Comparison of ENCODE assay signal across 8 mouse cellular contexts in the genomic region with DNA sequence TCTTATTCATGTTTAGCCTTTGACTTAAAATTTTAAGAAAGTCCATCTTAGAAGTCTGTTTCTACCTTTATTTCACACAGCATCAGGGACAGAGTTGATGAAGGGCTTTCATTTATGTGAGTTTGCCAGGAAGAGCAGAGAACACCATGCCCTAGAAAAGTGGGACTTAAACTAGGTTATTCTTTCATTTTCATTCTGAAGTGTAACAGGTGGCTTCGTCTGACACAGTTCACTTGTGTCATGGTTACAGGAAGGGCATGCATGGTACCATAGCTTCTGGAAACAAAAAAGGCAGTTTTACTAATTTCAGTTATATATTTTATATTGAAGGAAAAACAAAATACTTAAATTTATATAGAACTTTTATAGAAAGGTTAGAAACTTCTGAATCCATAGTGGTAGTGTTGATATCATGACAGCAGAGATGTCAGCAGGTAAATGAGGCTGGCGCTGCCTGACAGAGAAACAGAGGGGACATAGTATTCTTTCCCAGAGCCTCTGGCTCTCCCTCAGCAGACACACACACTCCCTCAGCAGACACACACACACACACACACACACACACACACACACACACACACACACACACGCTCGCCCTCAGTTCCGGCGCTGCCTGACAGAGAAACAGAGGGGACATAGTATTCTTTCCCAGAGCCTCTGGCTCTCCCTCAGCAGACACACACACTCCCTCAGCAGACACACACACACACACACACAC. TPM values are rescaled to one million over a fixed set of nuclear protein-coding genes. Genes with fewer than 3 reads are reported as not detected.
DNase-seq lines count a peak whose midpoint lies in the region; ATAC-seq and TF ChIP-seq lines count a peak whose summit lies in the region.
"Not testable (repeated sequence)": the region's sequence is repeated elsewhere in the genome, so short reads cannot be mapped to it uniquely, and the experiment has no call there.

No protein-coding gene starts in this region.

- TF ChIP-seq CTCF in olfactory bulb, adult 2 months (IDR thresholded peaks at IDR 0.05; ENCODE audit: insufficient read depth, low read depth, low read length) = not testable (repeated sequence)

- not testable (repeated sequence) for H3K27me3 ChIP-seq in heart, embryonic 10.5 days (ENCODE audit: insufficient read depth, poor library complexity, severe bottlenecking)

- WGBS in heart, embryonic 10.5 days = 83% methylated on average over 2 of the region's 6 CpGs
- 27% methylated on average over 6 of the region's 6 CpGs for WGBS in olfactory bulb, adult 2 months

- H3K4me3 ChIP-seq in heart, embryonic 10.5 days; olfactory bulb, adult 2 months (ENCODE audit: insufficient read depth, low read depth, low read length): not testable (repeated sequence)

- DNase-seq in CD4-positive, CD25-positive, alpha-beta regulatory T cell, adult 2 months (ENCODE audit: low read depth, low spot score) = peak; percentile 39
- peak; percentile 13 for DNase-seq in heart, embryonic 10.5 days (ENCODE audit: low spot score)
- peak; percentile 57 for DNase-seq in induced T-regulatory cell, adult 2 months (ENCODE audit: low read depth)
- DNase-seq in kidney, postnatal 4 days = peak; percentile 25
- DNase-seq in lung, postnatal 10 days = peak; percentile 43
- peak; percentile 76 for DNase-seq in thymus, postnatal 0 days (ENCODE audit: low spot score)

- peak; percentile 41 for ATAC-seq in common myeloid progenitor, adult 5-6 weeks (replicated peaks; ENCODE audit: low read depth, poor library complexity, severe bottlenecking)

- H3K36me3 ChIP-seq in heart, embryonic 10.5 days = peaks cover 56% of the 10 kb centered on the region

- H3K4me1 ChIP-seq in heart, embryonic 10.5 days; olfactory bulb, adult 2 months (ENCODE audit: control insufficient read depth, insufficient read depth, low read length): not testable (repeated sequence)

- not testable (repeated sequence) for H3K27ac ChIP-seq in heart, embryonic 10.5 days
- peak overlapping the region; percentile 56; the same call in 1 of the 2 replicates for H3K27ac ChIP-seq in olfactory bulb, adult 2 months (ENCODE audit: insufficient read depth, low read depth, low read length)

- TF ChIP-seq POLR2A in olfactory bulb, adult 2 months (IDR thresholded peaks at IDR 0.05; ENCODE audit: insufficient read depth, low read depth, low read length) = not testable (repeated sequence)

- not testable (repeated sequence) for H3K9me3 ChIP-seq in heart, embryonic 10.5 days

RNA-seq across cellular contexts. Expression of a gene that starts 44.1 kb away (rescaled TPM):
- total RNA-seq in common myeloid progenitor, adult 5-6 weeks (2017) = 64.8 and 74.5 TPM in 2 replicates
- 38.0 and 44.3 TPM in 2 replicates for polyA plus RNA-seq in heart, embryonic 10.5 days (2016; fragmentation: Nextera tagmentation; extraction: Ambion mirVana)
- polyA plus RNA-seq in olfactory bulb, adult 2 months (2012; ENCODE audit: insufficient read depth, insufficient read length, low replicate concordance, missing spikeins) = not detected in 2 replicates
- polyA plus RNA-seq in thymus, postnatal 0 days (2015; fragmentation: Nextera tagmentation; extraction: Ambion mirVana) = 70.1 and 70.8 TPM in 2 replicates

RNA-seq across cellular contexts. Expression of a gene that starts 56.6 kb away (rescaled TPM):
- 0.32 and 1.6 TPM in 2 replicates for total RNA-seq in common myeloid progenitor, adult 5-6 weeks (2017)
- polyA plus RNA-seq in heart, embryonic 10.5 days (2016; fragmentation: Nextera tagmentation; extraction: Ambion mirVana) = 8.8 and 15.3 TPM in 2 replicates
- 283 TPM in 1 of 2 replicates, not detected in the other for polyA plus RNA-seq in olfactory bulb, adult 2 months (2012; ENCODE audit: insufficient read depth, insufficient read length, low replicate concordance, missing spikeins)
- 17.6 and 23.6 TPM in 2 replicates for polyA plus RNA-seq in thymus, postnatal 0 days (2015; fragmentation: Nextera tagmentation; extraction: Ambion mirVana)

Comparison
In these comparisons a context has a peak if more than half of its experiments do, and no peak if none do; other contexts are left out.
1. DNase-seq: peak in every context shown above with its lines; median percentile 76 in thymus, postnatal 0 days; 57 in induced T-regulatory cell, adult 2 months; 43 in lung, postnatal 10 days; 39 in CD4-positive, CD25-positive, alpha-beta regulatory T cell, adult 2 months; 25 in kidney, postnatal 4 days; 13 in heart, embryonic 10.5 days.